Mouse (Mus musculus): Measurements from ENCODE around the gene Gsg1l2. TPM values are rescaled to one million over a fixed set of nuclear protein-coding genes. Genes with fewer than 3 reads are reported as not detected.

The Gsg1l2 gene
- polyA plus RNA-seq, 1 experiment from 2014 or later: not detected

DNA sequence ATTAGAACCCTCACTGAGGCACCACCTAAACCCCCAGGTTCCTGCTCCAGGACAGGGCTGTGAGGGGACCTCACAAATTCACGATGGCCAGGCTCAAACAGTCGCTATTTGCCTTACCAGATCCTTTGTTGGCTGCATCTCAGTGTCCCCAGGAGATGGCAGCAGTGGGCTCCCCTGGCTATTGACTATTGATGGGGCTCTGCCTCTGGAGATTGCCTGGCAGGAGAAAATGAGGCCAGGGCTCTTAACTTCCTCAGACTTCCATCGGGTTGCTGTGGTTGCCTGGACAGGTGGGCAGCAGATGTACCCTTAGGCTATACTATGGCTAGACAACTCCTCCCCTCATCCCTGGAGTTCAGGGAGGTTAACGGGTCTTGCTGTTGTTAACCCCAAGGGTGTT is 45.8 kb downstream of the Gsg1l2 start:
- WGBS: 26% methylated on average over 4 of the region's 4 CpGs
- Histone ChIP-seq H3K27me3 (ENCODE audit: control insufficient read depth, insufficient read depth, low read length) (no peaks in the 10 kb centered on the region), H3K27ac (replicated peaks in 1 of 2; ENCODE audit: control insufficient read depth in 1 of 2, insufficient read depth in 1 of 2, low read depth in 2 of 2, low read length in 2 of 2) (no peak overlapping the region), H3K36me3 (ENCODE audit: control insufficient read depth, insufficient read depth, low read length) (no peaks in the 10 kb centered on the region), H3K9ac (ENCODE audit: low read length) (no peak overlapping the region), H3K4me3 (ENCODE audit: control insufficient read depth in 1 of 2, insufficient read depth in 1 of 2, low read depth in 1 of 2, low read length in 2 of 2) (no peak overlapping the region), H3K9me3 (ENCODE audit: control insufficient read depth, low read length) (no peaks in the 10 kb centered on the region), H3K4me1 (ENCODE audit: control insufficient read depth in 2 of 2, insufficient read depth in 2 of 2, low read length in 2 of 2) (peaks cover 1 to 2% of the 10 kb centered on the region in 2 experiments), H3K4me2 (ENCODE audit: low read length) (peak overlapping the region; percentile 53)
- ATAC-seq (ENCODE audit: insufficient number of reproducible peaks, insufficient read depth, low FRiP score, low read depth): no peak

DNA sequence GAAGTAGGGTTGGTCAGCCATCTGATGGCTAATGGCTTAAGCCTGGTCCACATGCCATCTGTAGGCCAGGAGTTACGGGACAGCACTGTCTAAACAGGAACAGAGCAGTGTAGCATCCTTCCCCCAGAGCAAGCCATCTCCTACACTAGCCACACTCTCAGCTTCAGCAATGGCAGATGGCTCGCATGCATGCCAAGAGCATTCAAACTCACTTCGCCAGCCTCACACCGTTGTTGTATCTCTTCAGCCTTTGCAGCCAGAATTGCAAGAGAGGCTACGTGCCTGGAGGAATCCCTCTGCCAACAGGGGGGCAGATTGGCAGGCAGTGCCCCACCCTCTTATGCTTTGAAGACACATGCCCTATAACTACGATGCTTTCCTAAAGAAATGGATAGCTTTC is 47.2 kb downstream of the Gsg1l2 start:
- H3K27ac ChIP-seq (replicated peaks in 1 of 2; ENCODE audit: control insufficient read depth in 1 of 2, insufficient read depth in 1 of 2, low read depth in 2 of 2, low read length in 2 of 2): no peak overlapping the region
- no peak overlapping the region for H3K4me2 ChIP-seq (ENCODE audit: low read length)
- 83% methylated on average over 6 of the region's 6 CpGs for WGBS
- H3K27me3 ChIP-seq (ENCODE audit: control insufficient read depth, insufficient read depth, low read length): no peaks in the 10 kb centered on the region
- H3K9ac ChIP-seq (ENCODE audit: low read length): no peak overlapping the region
- peaks cover 6 to 7% of the 10 kb centered on the region in 2 experiments for H3K4me1 ChIP-seq (ENCODE audit: control insufficient read depth in 2 of 2, insufficient read depth in 2 of 2, low read length in 2 of 2)
- H3K4me3 ChIP-seq (ENCODE audit: control insufficient read depth in 1 of 2, insufficient read depth in 1 of 2, low read depth in 1 of 2, low read length in 2 of 2): no peak overlapping the region
- no peaks in the 10 kb centered on the region for H3K36me3 ChIP-seq (ENCODE audit: control insufficient read depth, insufficient read depth, low read length)
- no peak for ATAC-seq (ENCODE audit: insufficient number of reproducible peaks, insufficient read depth, low FRiP score, low read depth)
- no peaks in the 10 kb centered on the region for H3K9me3 ChIP-seq (ENCODE audit: control insufficient read depth, low read length)

DNA sequence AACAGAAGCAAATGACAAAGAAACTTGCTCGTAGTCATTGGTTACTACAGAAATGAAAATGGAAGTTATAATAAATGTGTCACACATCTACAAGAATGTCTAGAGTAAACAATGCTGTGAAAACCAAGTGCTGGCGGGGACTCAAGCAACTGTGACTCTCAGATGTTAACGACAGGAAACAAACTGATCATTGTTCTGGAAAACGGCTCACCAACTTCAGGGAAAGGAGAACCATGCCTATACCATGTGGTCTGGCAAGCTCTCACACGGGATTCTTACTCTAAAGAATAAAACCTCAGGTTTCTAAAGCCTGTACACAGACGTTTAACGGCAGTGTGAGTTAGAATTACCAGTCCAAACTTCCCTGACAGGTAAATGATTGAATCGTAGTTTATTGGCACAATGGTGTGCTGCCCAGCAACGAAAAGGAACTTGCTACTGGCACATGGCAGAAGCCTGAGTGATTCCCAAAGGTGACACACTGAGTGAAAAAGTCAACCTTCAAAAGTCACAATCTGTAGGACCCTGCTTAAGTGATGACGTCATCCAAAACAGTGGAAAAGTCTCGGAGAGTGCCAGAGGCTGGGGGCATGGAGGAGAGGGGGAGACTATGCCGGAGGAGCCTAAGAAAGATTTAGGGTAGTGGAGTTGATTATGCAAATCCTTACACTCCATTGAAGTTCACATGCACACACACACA is 54.1 kb downstream of the Gsg1l2 start:
- WGBS: 55% methylated on average over 12 of the region's 12 CpGs
- H3K36me3 ChIP-seq (ENCODE audit: control insufficient read depth, insufficient read depth, low read length): no peaks in the 10 kb centered on the region
- peaks cover 7 to 11% of the 10 kb centered on the region in 2 experiments for H3K4me1 ChIP-seq (ENCODE audit: control insufficient read depth in 2 of 2, insufficient read depth in 2 of 2, low read length in 2 of 2)
- H3K27ac ChIP-seq (replicated peaks in 1 of 2; ENCODE audit: control insufficient read depth in 1 of 2, insufficient read depth in 1 of 2, low read depth in 2 of 2, low read length in 2 of 2): no peak overlapping the region
- H3K4me2 ChIP-seq (ENCODE audit: low read length): no peak overlapping the region
- no peaks in the 10 kb centered on the region for H3K27me3 ChIP-seq (ENCODE audit: control insufficient read depth, insufficient read depth, low read length)
- no peaks in the 10 kb centered on the region for H3K9me3 ChIP-seq (ENCODE audit: control insufficient read depth, low read length)
- no peak overlapping the region for H3K4me3 ChIP-seq (ENCODE audit: control insufficient read depth in 1 of 2, insufficient read depth in 1 of 2, low read depth in 1 of 2, low read length in 2 of 2)
- ATAC-seq (ENCODE audit: insufficient number of reproducible peaks, insufficient read depth, low FRiP score, low read depth): no peak
- H3K9ac ChIP-seq (ENCODE audit: low read length): no peak overlapping the region

DNA sequence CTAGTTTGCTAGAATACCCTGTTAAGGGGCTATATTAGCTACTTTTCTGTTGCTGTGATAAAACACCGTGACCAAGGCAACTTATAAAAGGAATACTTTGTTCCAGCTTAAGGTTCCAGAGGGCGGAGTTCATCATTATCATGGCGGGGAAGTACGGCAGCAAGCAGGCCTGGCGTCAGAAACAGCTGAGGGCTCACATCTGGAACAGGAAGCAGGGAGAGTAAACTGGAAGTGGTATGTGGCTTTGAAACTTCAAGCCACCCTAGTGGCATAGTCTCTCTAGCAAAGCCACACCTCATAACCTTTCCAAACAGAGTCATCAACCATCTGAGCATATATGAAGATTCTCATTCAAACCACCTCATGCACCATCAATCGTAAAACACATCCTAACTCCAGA is 55.1 kb downstream of the Gsg1l2 start:
- no peak overlapping the region for H3K4me2 ChIP-seq (ENCODE audit: low read length)
- H3K36me3 ChIP-seq (ENCODE audit: control insufficient read depth, insufficient read depth, low read length): no peaks in the 10 kb centered on the region
- no peak overlapping the region for H3K9ac ChIP-seq (ENCODE audit: low read length)
- H3K4me1 ChIP-seq (ENCODE audit: control insufficient read depth in 2 of 2, insufficient read depth in 2 of 2, low read length in 2 of 2): peaks cover 7 to 11% of the 10 kb centered on the region in 2 experiments
- no peaks in the 10 kb centered on the region for H3K9me3 ChIP-seq (ENCODE audit: control insufficient read depth, low read length)
- 66% methylated on average over 6 of the region's 6 CpGs for WGBS
- H3K27me3 ChIP-seq (ENCODE audit: control insufficient read depth, insufficient read depth, low read length): no peaks in the 10 kb centered on the region
- no peak overlapping the region for H3K4me3 ChIP-seq (ENCODE audit: control insufficient read depth in 1 of 2, insufficient read depth in 1 of 2, low read depth in 1 of 2, low read length in 2 of 2)
- H3K27ac ChIP-seq (replicated peaks in 1 of 2; ENCODE audit: control insufficient read depth in 1 of 2, insufficient read depth in 1 of 2, low read depth in 2 of 2, low read length in 2 of 2): no peak overlapping the region
- no peak for ATAC-seq (ENCODE audit: insufficient number of reproducible peaks, insufficient read depth, low FRiP score, low read depth)

DNA sequence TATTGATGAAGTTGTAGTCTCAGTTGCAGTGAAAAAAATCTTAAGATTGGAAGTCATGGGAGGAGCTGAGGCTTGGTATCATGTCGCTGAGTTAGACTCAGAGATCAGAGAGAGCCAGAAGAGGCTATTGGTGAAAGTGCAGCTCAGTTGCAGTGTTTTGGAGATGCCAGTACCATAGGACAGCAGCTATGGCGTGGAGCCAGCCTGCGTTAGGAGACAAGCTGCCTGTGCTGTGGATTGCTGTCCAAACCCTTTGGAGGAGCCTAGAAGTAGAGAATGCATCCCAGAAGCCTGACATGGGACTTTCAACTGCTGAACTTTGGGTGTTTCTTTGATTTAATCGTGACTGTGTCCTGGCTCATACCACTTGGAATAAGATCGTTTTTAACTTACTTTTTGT is 57.4 kb downstream of the Gsg1l2 start:
- Histone ChIP-seq H3K36me3 (ENCODE audit: control insufficient read depth, insufficient read depth, low read length) (no peaks in the 10 kb centered on the region), H3K27me3 (ENCODE audit: control insufficient read depth, insufficient read depth, low read length) (no peaks in the 10 kb centered on the region), H3K27ac (replicated peaks in 1 of 2; ENCODE audit: control insufficient read depth in 1 of 2, insufficient read depth in 1 of 2, low read depth in 2 of 2, low read length in 2 of 2) (no peak overlapping the region), H3K9me3 (ENCODE audit: control insufficient read depth, low read length) (no peaks in the 10 kb centered on the region), H3K4me1 (ENCODE audit: control insufficient read depth in 2 of 2, insufficient read depth in 2 of 2, low read length in 2 of 2) (peaks cover 6 to 16% of the 10 kb centered on the region in 2 experiments), H3K4me3 (ENCODE audit: control insufficient read depth in 1 of 2, insufficient read depth in 1 of 2, low read depth in 1 of 2, low read length in 2 of 2) (no peak overlapping the region), H3K4me2 (ENCODE audit: low read length) (no peak overlapping the region), H3K9ac (ENCODE audit: low read length) (no peak overlapping the region)
- WGBS: 54% methylated on average over 5 of the region's 5 CpGs
- ATAC-seq (ENCODE audit: insufficient number of reproducible peaks, insufficient read depth, low FRiP score, low read depth): no peak

DNA sequence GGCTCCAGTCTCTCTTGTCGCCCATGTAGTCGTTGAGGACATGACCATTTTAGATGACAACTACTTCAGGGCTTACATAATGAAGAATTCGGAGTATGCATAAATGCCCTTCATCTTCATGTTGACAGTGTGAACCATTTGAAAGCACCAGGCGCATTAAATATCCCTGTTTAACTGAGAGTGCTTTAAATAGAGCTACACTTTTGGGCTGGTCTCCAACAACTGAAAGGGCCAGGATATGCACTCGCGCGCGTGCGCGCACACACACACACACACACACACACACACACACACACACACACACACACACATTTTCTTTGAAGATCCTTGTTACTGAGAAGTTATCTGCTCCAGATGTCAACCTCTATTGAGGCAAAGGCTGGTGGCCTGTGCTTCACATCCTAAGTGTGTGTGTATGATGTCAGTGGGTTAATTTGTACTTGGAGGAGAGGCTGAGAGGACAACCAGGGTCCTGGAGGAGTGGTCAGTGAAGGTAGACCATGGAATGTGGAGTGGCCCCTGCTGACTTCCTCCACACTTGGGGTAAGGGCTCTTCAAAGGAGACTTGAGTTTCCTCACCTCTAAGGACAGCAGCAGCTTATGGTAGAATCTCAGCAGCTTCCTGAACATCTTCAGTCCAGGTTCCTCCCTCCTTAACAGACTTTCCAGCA is 61.1 kb downstream of the Gsg1l2 start:
- H3K4me2 ChIP-seq (ENCODE audit: low read length): 0 out of 2 replicates have a peak overlapping the region, but pooled peaks have one; percentile 11
- H3K27me3 ChIP-seq (ENCODE audit: control insufficient read depth, insufficient read depth, low read length): no peaks in the 10 kb centered on the region
- no peaks in the 10 kb centered on the region for H3K9me3 ChIP-seq (ENCODE audit: control insufficient read depth, low read length)
- H3K9ac ChIP-seq (ENCODE audit: low read length): no peak overlapping the region
- peak overlapping the region in 1 of 2 experiments; percentile 71; a peak in 3 of 4 replicates for H3K27ac ChIP-seq (replicated peaks in 1 of 2; ENCODE audit: control insufficient read depth in 1 of 2, insufficient read depth in 1 of 2, low read depth in 2 of 2, low read length in 2 of 2)
- no peak for ATAC-seq (ENCODE audit: insufficient number of reproducible peaks, insufficient read depth, low FRiP score, low read depth)
- no peak overlapping the region for H3K4me3 ChIP-seq (ENCODE audit: control insufficient read depth in 1 of 2, insufficient read depth in 1 of 2, low read depth in 1 of 2, low read length in 2 of 2)
- H3K4me1 ChIP-seq (ENCODE audit: control insufficient read depth in 2 of 2, insufficient read depth in 2 of 2, low read length in 2 of 2): peaks cover 3 to 12% of the 10 kb centered on the region in 2 experiments
- 33% methylated on average over 10 of the region's 10 CpGs for WGBS
- no peaks in the 10 kb centered on the region for H3K36me3 ChIP-seq (ENCODE audit: control insufficient read depth, insufficient read depth, low read length)

Data from heart, embryonic 14.5 days (tissue).